Mouse (Mus musculus) heart, embryonic 12.5 days (tissue): ENCODE data around the gene Alg14. TPM values are rescaled to one million over a fixed set of nuclear protein-coding genes. Genes with fewer than 3 reads are reported as not detected.

Source experiments
- ATAC-seq: fragments of 200-750 bp; cut with Nextera tagmentation; 2 replicates; pipeline ENCODE4 v1.8.0; 2017; ENCODE audit warnings: moderate TSS enrichment, moderate library complexity; ENCODE audit not compliant: insufficient number of reproducible peaks, low FRiP score
- H3K27ac ChIP-seq: fragments of 300-500 bp; sonication (generic); 2 replicates; pipeline ENCODE4 v1.5.1; 2016; ENCODE audit warnings: mild to moderate bottlenecking, moderate library complexity; ENCODE audit not compliant: poor library complexity, severe bottlenecking
- H3K27me3 ChIP-seq: fragments of 300-500 bp; sonication (generic); replicated peaks from 2 replicates; pipeline ENCODE4 v1.6.1; 2016; ENCODE audit warnings: mild to moderate bottlenecking, moderate library complexity
- H3K36me3 ChIP-seq: fragments of 300-500 bp; sonication (generic); 2 replicates; pipeline ENCODE4 v1.6.1; 2016; ENCODE audit warnings: mild to moderate bottlenecking, moderate library complexity
- H3K4me1 ChIP-seq: fragments of 300-500 bp; sonication (generic); replicated peaks from 2 replicates; pipeline ENCODE4 v1.6.1; 2016; ENCODE audit warnings: mild to moderate bottlenecking
- H3K4me2 ChIP-seq: fragments of 300-500 bp; sonication (generic); 2 replicates; pipeline ENCODE4 v1.6.1; 2016; ENCODE audit warnings: mild to moderate bottlenecking, moderate library complexity
- H3K4me3 ChIP-seq: fragments of 300-500 bp; sonication (generic); 2 replicates; pipeline ENCODE4 v1.5.1; 2016; ENCODE audit warnings: mild to moderate bottlenecking
- H3K9ac ChIP-seq: fragments of 300-500 bp; sonication (generic); 2 replicates; pipeline ENCODE4 v1.6.1; 2016; ENCODE audit warnings: mild to moderate bottlenecking, moderate library complexity
- H3K9me3 ChIP-seq: fragments of 300-500 bp; sonication (generic); replicated peaks from 2 replicates; pipeline ENCODE4 v1.6.1; 2016; ENCODE audit warnings: mild to moderate bottlenecking, moderate library complexity
- WGBS: fragments of 180-500 bp; shearing (Covaris S2); methylation state at CpG from one replicate; pipeline ENCODE4 v1.1.7; 2016; 5-methylcytosine and 5-hydroxymethylcytosine counted together
- polyA plus RNA-seq: library from polyadenylated mRNA; unstranded; fragments of >200 nt; fragmentation: Nextera tagmentation; extraction: Ambion mirVana; gene quantifications from 2 replicates; pipeline ENCODE4 v1.2.1, GENCODE M21; 2016

Gene Alg14
- polyA plus RNA-seq, 1 experiment from 2014 or later, result 36.4 TPM

- Histone ChIP-seq H3K9ac (no peak overlapping the region), H3K27me3 (no peaks in the 10 kb centered on the region), H3K4me2 (no peak overlapping the region), H3K4me3 (no peak overlapping the region), H3K27ac (no peak overlapping the region), H3K36me3 (no peaks in the 10 kb centered on the region), H3K4me1 (peaks cover 4% of the 10 kb centered on the region; the same call in 1 of the 2 replicates), H3K9me3 (no peaks in the 10 kb centered on the region)
- no peak for ATAC-seq
- 63% methylated on average over 3 of the region's 3 CpGs for WGBS
Observed at GRCm38 (mm10) chr3:121387471-121388009, 96.0 kb downstream of the Alg14 start.

- peaks cover 8% of the 10 kb centered on the region; the same call in 1 of the 2 replicates for H3K4me1 ChIP-seq
- H3K27ac ChIP-seq, result no peak overlapping the region
- H3K9ac ChIP-seq, result no peak overlapping the region
- H3K36me3 ChIP-seq, result no peaks in the 10 kb centered on the region
- no peaks in the 10 kb centered on the region for H3K9me3 ChIP-seq
- 79% methylated on average over 8 of the region's 8 CpGs for WGBS
- H3K4me3 ChIP-seq, result no peak overlapping the region
- no peak overlapping the region for H3K4me2 ChIP-seq
- no peak for ATAC-seq
- H3K27me3 ChIP-seq, result no peaks in the 10 kb centered on the region
Observed at GRCm38 (mm10) chr3:121389366-121389765, 97.8 kb downstream of the Alg14 start.

GRCm38 (mm10) chr3:121389860-121390530 is 98.4 kb downstream of the Alg14 start:
- peak overlapping the region; percentile 46 for H3K4me2 ChIP-seq
- no peaks in the 10 kb centered on the region for H3K36me3 ChIP-seq
- H3K9ac ChIP-seq, result no peak overlapping the region
- no peak overlapping the region for H3K4me3 ChIP-seq
- no peak; the same call in 1 of the 2 replicates for ATAC-seq
- 41% methylated on average over 17 of the region's 17 CpGs for WGBS
- H3K27ac ChIP-seq, result peak overlapping the region; percentile 43
- H3K27me3 ChIP-seq, result no peaks in the 10 kb centered on the region
- peaks cover 12% of the 10 kb centered on the region for H3K4me1 ChIP-seq
- no peaks in the 10 kb centered on the region for H3K9me3 ChIP-seq

GRCm38 (mm10) chr3:121390724-121391123 is 99.2 kb downstream of the Alg14 start:
- no peak overlapping the region for H3K27ac ChIP-seq
- H3K36me3 ChIP-seq, result no peaks in the 10 kb centered on the region
- H3K9me3 ChIP-seq, result no peaks in the 10 kb centered on the region
- WGBS, result 27% methylated on average over 7 of the region's 7 CpGs
- no peak overlapping the region for H3K9ac ChIP-seq
- peaks cover 13% of the 10 kb centered on the region for H3K4me1 ChIP-seq
- no peaks in the 10 kb centered on the region for H3K27me3 ChIP-seq
- H3K4me2 ChIP-seq, result peak overlapping the region; percentile 46; the same call in 1 of the 2 replicates
- ATAC-seq, result peak; percentile 52
- no peak overlapping the region for H3K4me3 ChIP-seq

GRCm38 (mm10) chr3:121395588-121396295 is 104.2 kb downstream of the Alg14 start:
- Histone ChIP-seq H3K9ac (no peak overlapping the region), H3K4me3 (no peak overlapping the region), H3K9me3 (no peaks in the 10 kb centered on the region), H3K4me1 (peaks cover 12% of the 10 kb centered on the region), H3K4me2 (no peak overlapping the region), H3K27me3 (no peaks in the 10 kb centered on the region), H3K27ac (no peak overlapping the region), H3K36me3 (no peaks in the 10 kb centered on the region)
- peak; percentile 39; the same call in 1 of the 2 replicates for ATAC-seq
- 72% methylated on average over 16 of the region's 16 CpGs for WGBS

GRCm38 (mm10) chr3:121396561-121396960 is 105.0 kb downstream of the Alg14 start:
- H3K9me3 ChIP-seq, result no peaks in the 10 kb centered on the region

GRCm38 (mm10) chr3:121397007-121397406 is 105.4 kb downstream of the Alg14 start:
- WGBS, result 76% methylated on average over 6 of the region's 6 CpGs
- ATAC-seq, result no peak
- H3K36me3 ChIP-seq, result no peaks in the 10 kb centered on the region

More at GRCm38 (mm10) chr3:121396561-121396960, 105.0 kb downstream of the Alg14 start:
- H3K27ac ChIP-seq, result no peak overlapping the region
- peaks cover 9% of the 10 kb centered on the region; the same call in 1 of the 2 replicates for H3K4me1 ChIP-seq
- no peak for ATAC-seq
- H3K27me3 ChIP-seq, result no peaks in the 10 kb centered on the region
- no peak overlapping the region for H3K4me3 ChIP-seq
- H3K36me3 ChIP-seq, result no peaks in the 10 kb centered on the region
- no peak overlapping the region for H3K4me2 ChIP-seq
- H3K9ac ChIP-seq, result no peak overlapping the region
- 66% methylated on average over 7 of the region's 7 CpGs for WGBS

GRCm38 (mm10) chr3:121401384-121401783 is 109.8 kb downstream of the Alg14 start:
- no peak overlapping the region for H3K4me3 ChIP-seq
- no peak overlapping the region for H3K4me2 ChIP-seq
- H3K9ac ChIP-seq, result no peak overlapping the region
- WGBS, result 70% methylated on average over 4 of the region's 4 CpGs
- no peak overlapping the region for H3K27ac ChIP-seq
- H3K36me3 ChIP-seq, result no peaks in the 10 kb centered on the region
- no peak for ATAC-seq
- no peaks in the 10 kb centered on the region for H3K4me1 ChIP-seq
- no peaks in the 10 kb centered on the region for H3K27me3 ChIP-seq
- H3K9me3 ChIP-seq, result no peaks in the 10 kb centered on the region

More at GRCm38 (mm10) chr3:121397007-121397406, 105.4 kb downstream of the Alg14 start:
- Histone ChIP-seq H3K9ac (no peak overlapping the region), H3K4me2 (no peak overlapping the region), H3K4me1 (peaks cover 9% of the 10 kb centered on the region; the same call in 1 of the 2 replicates), H3K27me3 (no peaks in the 10 kb centered on the region), H3K27ac (no peak overlapping the region), H3K4me3 (no peak overlapping the region), H3K9me3 (no peaks in the 10 kb centered on the region)

GRCm38 (mm10) chr3:121402096-121402495 is 110.5 kb downstream of the Alg14 start:
- Histone ChIP-seq H3K4me3 (no peak overlapping the region), H3K9ac (no peak overlapping the region), H3K36me3 (no peaks in the 10 kb centered on the region), H3K4me2 (no peak overlapping the region), H3K27ac (no peak overlapping the region), H3K4me1 (no peaks in the 10 kb centered on the region), H3K27me3 (no peaks in the 10 kb centered on the region), H3K9me3 (no peaks in the 10 kb centered on the region)
- no peak for ATAC-seq
- WGBS, result 78% methylated on average over 6 of the region's 6 CpGs

GRCm38 (mm10) chr3:121403449-121403848 is 111.9 kb downstream of the Alg14 start:
- H3K4me1 ChIP-seq, result 0 out of 2 replicates have a peak, but pooled peaks cover 6% of the 10 kb centered on the region
- H3K9me3 ChIP-seq, result no peaks in the 10 kb centered on the region
- no peak overlapping the region for H3K4me3 ChIP-seq
- H3K36me3 ChIP-seq, result no peaks in the 10 kb centered on the region
- H3K4me2 ChIP-seq, result no peak overlapping the region
- no peak overlapping the region for H3K9ac ChIP-seq
- H3K27me3 ChIP-seq, result no peaks in the 10 kb centered on the region
- ATAC-seq, result no peak
- WGBS, result 49% methylated on average over 5 of the region's 5 CpGs
- no peak overlapping the region for H3K27ac ChIP-seq

- 61% methylated on average over 5 of the region's 5 CpGs for WGBS
- no peaks in the 10 kb centered on the region for H3K36me3 ChIP-seq
- H3K4me3 ChIP-seq, result no peak overlapping the region
- 0 out of 2 replicates have a peak, but pooled peaks cover 6% of the 10 kb centered on the region for H3K4me1 ChIP-seq
- no peak for ATAC-seq
- no peaks in the 10 kb centered on the region for H3K9me3 ChIP-seq
- H3K4me2 ChIP-seq, result no peak overlapping the region
- no peak overlapping the region for H3K9ac ChIP-seq
- H3K27me3 ChIP-seq, result no peaks in the 10 kb centered on the region
- H3K27ac ChIP-seq, result no peak overlapping the region
Observed at GRCm38 (mm10) chr3:121405101-121405500, 113.5 kb downstream of the Alg14 start.
